Mouse (Mus musculus) G1E (cell line): Measurements from ENCODE around the gene Cpvl.

Experiments used
- CTCF ChIP-seq: IDR thresholded peaks from 2 replicates; pipeline ENCODE4 v1.5.1; 2012; ENCODE audit warnings: low read depth, low read length, inconsistent platforms, mixed read lengths
- GATA1 ChIP-seq: IDR thresholded peaks from 2 replicates; pipeline ENCODE4 v1.6.1; 2012; ENCODE audit warnings: borderline replicate concordance, low read length, inconsistent platforms, mixed read lengths
- GATA2 ChIP-seq: IDR thresholded peaks from 2 replicates; pipeline ENCODE4 v1.6.1; 2012; ENCODE audit warnings: low read depth, low read length, inconsistent platforms, borderline replicate concordance

- no peak for TF ChIP-seq CTCF
- no peak for TF ChIP-seq GATA2
- TF ChIP-seq GATA1 = no peak
These were observed 38.7 kb downstream of the Cpvl start for GRCm38 (mm10) chr6:53939752-53940151.
